Mouse (Mus musculus): ENCODE measurements around the gene Epop. TPM values are rescaled to one million over a fixed set of nuclear protein-coding genes. Genes with fewer than 3 reads are reported as not detected.

Epop gene
- polyA plus RNA-seq, 1 experiment = 2.5 TPM

DNA sequence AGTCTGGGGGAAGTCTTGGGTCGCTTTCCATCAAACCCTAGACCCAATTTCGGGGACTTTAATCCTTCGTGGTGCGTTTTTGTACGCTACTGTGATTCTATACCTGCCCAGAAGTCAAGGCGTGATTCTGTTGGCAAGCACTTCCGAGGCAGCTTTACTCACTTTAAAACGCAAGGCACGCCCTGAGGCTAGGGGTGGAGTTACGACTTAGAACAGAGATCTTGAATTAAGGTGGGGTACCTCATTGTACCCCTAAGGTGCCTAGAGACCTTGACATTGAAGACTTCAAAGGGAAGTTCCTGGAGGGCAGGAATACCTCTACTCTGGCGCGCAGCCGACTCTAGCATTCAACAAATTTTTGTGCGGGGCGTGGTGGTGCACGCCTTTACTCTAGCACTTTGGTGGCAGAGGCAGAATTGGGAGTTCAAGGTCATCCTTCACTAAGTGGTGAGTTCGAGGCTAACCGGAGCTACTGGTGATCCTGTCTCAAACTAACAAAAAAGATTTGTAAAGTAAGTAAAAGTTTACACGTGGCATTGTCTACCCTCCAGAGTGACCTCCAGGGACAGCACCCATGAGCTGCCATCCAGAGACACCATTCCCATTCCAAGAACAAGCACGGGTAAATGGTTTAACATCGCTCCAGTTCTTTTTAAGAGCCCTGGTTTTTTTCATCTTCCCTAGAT is 32.8 kb upstream of the Epop start:
- peak overlapping the region; percentile 75 for H3K4me3 ChIP-seq (ENCODE audit: insufficient read depth, low read length)
- TF ChIP-seq POLR2A (IDR thresholded peaks at IDR 0.05; ENCODE audit: borderline replicate concordance, low read depth, low read length) (no peak), CTCF (IDR thresholded peaks at IDR 0.05; ENCODE audit: low read depth, low read length) (no peak)
- peak overlapping the region; percentile 60; the same call in 1 of the 2 replicates for H3K27ac ChIP-seq (ENCODE audit: insufficient read depth, low read depth, low read length)
- peaks cover 20% of the 10 kb centered on the region for H3K4me1 ChIP-seq (ENCODE audit: control insufficient read depth, insufficient read depth, low read length)

DNA sequence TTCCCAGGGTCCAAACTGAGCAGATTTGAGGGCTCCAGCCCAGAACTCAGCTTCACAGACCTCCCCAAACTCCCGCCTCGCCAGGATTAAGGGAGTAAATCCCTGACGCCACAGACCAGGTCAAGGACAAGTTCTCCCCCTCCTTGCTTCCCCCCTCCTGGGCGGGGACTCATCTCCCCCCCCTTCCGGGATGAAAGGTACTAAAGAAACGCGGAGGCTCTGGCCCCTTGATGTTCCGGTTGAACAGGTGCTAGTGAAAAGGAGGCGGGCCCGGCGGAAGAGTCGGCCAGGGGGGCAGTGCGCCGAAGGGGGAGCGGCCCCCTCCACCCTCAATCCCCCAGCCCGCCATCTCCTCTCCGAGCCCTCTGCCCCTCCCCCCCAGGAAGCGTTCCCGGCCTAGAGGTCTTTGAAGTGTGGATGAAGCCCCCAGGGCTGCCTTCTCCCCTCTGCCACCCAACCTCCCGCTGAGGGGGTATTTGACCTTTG is 32.2 kb upstream of the Epop start:
- H3K27ac ChIP-seq (ENCODE audit: insufficient read depth, low read depth, low read length) = peak overlapping the region; percentile 60; the same call in 1 of the 2 replicates

GRCm38 (mm10) chr11:97660734-97661647 is 31.5 kb upstream of the Epop start:
- no peak for TF ChIP-seq CTCF (IDR thresholded peaks at IDR 0.05; ENCODE audit: low read depth, low read length)
- TF ChIP-seq POLR2A (IDR thresholded peaks at IDR 0.05; ENCODE audit: borderline replicate concordance, low read depth, low read length) = no peak
- Histone ChIP-seq H3K27ac (ENCODE audit: insufficient read depth, low read depth, low read length) (peak overlapping the region; percentile 37), H3K4me3 (ENCODE audit: insufficient read depth, low read length) (peak overlapping the region; percentile 75), H3K4me1 (ENCODE audit: control insufficient read depth, insufficient read depth, low read length) (peaks cover 32% of the 10 kb centered on the region)

More for the DNA sequence above, 32.2 kb upstream of the Epop start:
- TF ChIP-seq POLR2A (IDR thresholded peaks at IDR 0.05; ENCODE audit: borderline replicate concordance, low read depth, low read length) (no peak), CTCF (IDR thresholded peaks at IDR 0.05; ENCODE audit: low read depth, low read length) (no peak)
- Histone ChIP-seq H3K4me3 (ENCODE audit: insufficient read depth, low read length) (peak overlapping the region; percentile 75), H3K4me1 (ENCODE audit: control insufficient read depth, insufficient read depth, low read length) (peaks cover 27% of the 10 kb centered on the region)

GRCm38 (mm10) chr11:97659990-97660714 is 30.6 kb upstream of the Epop start:
- Histone ChIP-seq H3K27ac (ENCODE audit: insufficient read depth, low read depth, low read length) (peak overlapping the region; percentile 100), H3K4me1 (ENCODE audit: control insufficient read depth, insufficient read depth, low read length) (peaks cover 35% of the 10 kb centered on the region), H3K4me3 (ENCODE audit: insufficient read depth, low read length) (peak overlapping the region; percentile 98)
- TF ChIP-seq POLR2A (IDR thresholded peaks at IDR 0.05; ENCODE audit: borderline replicate concordance, low read depth, low read length) (peak; percentile 47; the same call in 1 of the 2 replicates), CTCF (IDR thresholded peaks at IDR 0.05; ENCODE audit: low read depth, low read length) (no peak)

DNA sequence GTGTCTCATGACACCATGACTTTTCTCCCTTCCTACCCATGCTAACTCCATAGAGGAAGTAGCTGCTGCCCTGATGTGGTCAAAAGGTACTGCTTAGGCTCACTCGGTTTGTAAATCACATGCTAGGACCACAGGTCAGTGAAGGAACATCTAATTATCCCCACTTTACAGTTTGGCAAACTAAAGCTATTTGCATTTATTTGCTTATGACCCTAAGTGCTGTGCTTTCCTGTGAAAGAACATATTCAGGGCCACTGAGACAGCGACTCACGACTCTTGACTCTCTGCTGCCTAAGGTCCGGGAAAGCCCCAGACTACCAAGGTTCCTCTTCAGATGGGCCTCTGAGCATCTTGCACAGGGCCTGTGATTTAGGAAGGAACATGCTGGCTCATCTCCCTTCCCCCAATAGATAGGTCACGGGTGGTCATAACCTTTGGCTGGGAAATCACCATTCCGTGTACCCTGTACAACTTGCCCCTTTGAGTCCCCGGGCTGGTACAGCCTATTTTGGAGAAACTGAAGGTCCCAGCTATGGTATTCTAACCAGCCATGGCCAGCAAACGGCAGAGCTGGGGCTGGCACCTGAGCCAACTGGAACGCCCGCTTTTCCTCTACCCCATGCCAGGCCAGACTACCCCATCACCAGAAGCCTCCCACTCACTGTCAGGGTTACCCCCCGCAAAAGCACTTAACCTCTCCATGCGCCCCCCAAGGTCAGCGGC is 29.9 kb upstream of the Epop start:
- TF ChIP-seq POLR2A (IDR thresholded peaks at IDR 0.05; ENCODE audit: borderline replicate concordance, low read depth, low read length) = no peak; the same call in 1 of the 2 replicates
- TF ChIP-seq CTCF (IDR thresholded peaks at IDR 0.05; ENCODE audit: low read depth, low read length) = no peak
- peak overlapping the region; percentile 100 for H3K27ac ChIP-seq (ENCODE audit: insufficient read depth, low read depth, low read length)
- peaks cover 34% of the 10 kb centered on the region for H3K4me1 ChIP-seq (ENCODE audit: control insufficient read depth, insufficient read depth, low read length)
- peak overlapping the region; percentile 98 for H3K4me3 ChIP-seq (ENCODE audit: insufficient read depth, low read length)

DNA sequence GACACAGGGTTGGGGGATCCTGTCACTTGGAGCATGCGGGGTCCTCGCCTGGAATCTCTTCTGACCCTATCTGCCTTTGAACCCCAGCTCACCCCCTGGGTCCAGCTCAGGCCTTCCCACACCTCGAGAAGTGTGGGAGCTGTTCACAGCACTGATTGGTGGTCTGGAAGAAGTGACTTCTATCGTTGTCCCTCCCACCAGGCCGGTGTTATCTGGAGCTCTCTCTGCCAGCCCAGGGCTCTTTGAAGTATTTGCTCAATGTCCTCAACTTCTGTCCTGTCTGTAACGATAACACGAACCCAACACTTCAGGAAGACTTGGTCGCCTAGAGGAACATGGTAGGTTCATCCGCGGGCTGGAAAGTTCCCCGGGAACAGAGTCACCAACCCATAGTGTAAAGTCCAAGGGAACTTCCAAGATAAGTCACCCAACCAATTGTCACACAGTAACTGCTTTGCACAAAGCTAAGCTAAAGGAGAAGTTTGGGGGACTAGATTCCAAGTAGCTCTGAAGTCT is 29.3 kb upstream of the Epop start:
- TF ChIP-seq CTCF (IDR thresholded peaks at IDR 0.05; ENCODE audit: low read depth, low read length) (no peak), POLR2A (IDR thresholded peaks at IDR 0.05; ENCODE audit: borderline replicate concordance, low read depth, low read length) (no peak)
- H3K4me1 ChIP-seq (ENCODE audit: control insufficient read depth, insufficient read depth, low read length) = peaks cover 34% of the 10 kb centered on the region
- H3K4me3 ChIP-seq (ENCODE audit: insufficient read depth, low read length) = peak overlapping the region; percentile 98
- peak overlapping the region; percentile 100 for H3K27ac ChIP-seq (ENCODE audit: insufficient read depth, low read depth, low read length)

DNA sequence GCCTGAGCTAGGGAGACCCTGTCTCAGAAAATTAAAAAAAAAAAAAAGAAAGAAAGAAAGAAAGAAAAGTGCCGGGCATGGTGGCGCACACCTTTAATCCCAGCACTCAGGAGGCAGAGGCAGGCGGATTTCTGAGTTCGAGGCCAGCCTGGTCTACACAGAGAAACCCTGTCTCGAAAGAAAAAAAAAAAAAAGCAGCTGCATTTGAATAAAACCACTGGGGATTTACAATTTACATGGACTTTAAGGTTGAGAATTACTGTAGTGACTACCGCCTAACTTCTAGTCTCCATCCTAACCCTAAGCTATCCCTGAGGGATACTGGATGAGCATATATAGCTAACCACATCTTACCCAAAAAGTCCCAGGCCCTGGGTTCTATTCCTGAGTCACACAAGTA is 28.5 kb upstream of the Epop start:
- peak overlapping the region; percentile 98 for H3K4me3 ChIP-seq (ENCODE audit: insufficient read depth, low read length)
- H3K27ac ChIP-seq (ENCODE audit: insufficient read depth, low read depth, low read length) = peak overlapping the region; percentile 100
- H3K4me1 ChIP-seq (ENCODE audit: control insufficient read depth, insufficient read depth, low read length) = peaks cover 34% of the 10 kb centered on the region

- Histone ChIP-seq H3K4me1 (ENCODE audit: control insufficient read depth, insufficient read depth, low read length) (peaks cover 32% of the 10 kb centered on the region), H3K27ac (ENCODE audit: insufficient read depth, low read depth, low read length) (peak overlapping the region; percentile 15), H3K4me3 (ENCODE audit: insufficient read depth, low read length) (no peak overlapping the region)
- TF ChIP-seq POLR2A (IDR thresholded peaks at IDR 0.05; ENCODE audit: borderline replicate concordance, low read depth, low read length) (no peak), CTCF (IDR thresholded peaks at IDR 0.05; ENCODE audit: low read depth, low read length) (no peak)
These were observed 27.9 kb upstream of the Epop start for GRCm38 (mm10) chr11:97657184-97657945.

Data from bone marrow macrophage, adult 2 months (primary cell).